8 mouse cellular contexts compared by ENCODE assay signal in the genomic region with DNA sequence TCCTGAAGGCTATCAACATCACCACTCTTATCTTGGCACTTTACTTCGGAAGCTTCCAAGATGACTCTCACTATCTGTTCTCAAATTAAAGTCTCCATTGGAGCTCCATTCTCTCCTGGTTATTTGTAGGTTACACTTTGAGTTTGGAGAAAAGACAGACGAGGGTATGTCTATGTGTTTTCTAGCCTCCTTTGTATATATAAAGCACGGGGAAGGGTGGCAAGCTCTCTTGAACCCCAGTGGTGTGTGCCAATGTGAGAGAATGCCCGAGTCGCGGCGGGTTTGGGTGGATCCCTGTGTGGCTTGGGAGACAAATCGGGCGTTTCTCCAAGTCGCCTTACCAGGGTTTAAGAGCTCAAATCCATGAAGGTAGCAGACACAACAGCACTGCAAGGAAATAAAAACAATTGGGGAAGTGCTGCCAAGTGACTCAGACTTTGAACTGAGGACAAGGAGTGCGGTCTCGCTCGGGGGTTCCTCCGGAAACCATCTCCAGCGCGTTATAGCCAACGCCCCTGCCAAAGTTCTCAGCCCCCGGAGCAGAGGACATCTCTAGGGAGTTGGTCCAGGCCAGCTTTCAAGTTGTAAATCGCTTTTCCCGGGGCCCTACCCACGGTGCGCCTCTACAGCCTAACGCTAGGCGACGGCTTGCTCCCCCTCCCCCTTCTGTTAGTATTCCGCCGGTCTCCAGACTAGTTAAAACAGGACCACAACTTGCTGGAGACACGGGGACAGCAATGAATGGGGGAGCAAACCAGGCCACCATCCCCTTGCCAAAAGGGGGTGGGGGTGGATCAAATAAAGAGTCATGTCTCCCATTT. TPM values are rescaled to one million over a fixed set of nuclear protein-coding genes. Genes with fewer than 3 reads are reported as not detected.
DNase-seq lines count a peak whose midpoint lies in the region; ATAC-seq and TF ChIP-seq lines count a peak whose summit lies in the region.

No protein-coding gene starts in this region.

- H3K27me3 ChIP-seq in forebrain, embryonic 14.5 days (replicated peaks; ENCODE audit: control insufficient read depth, insufficient read depth, low read length), result no peaks in the 10 kb centered on the region
- H3K27me3 ChIP-seq in heart, embryonic 16.5 days (ENCODE audit: control insufficient read depth, insufficient read depth, low read length), result no peaks in the 10 kb centered on the region
- peaks cover 76% of the 10 kb centered on the region for H3K27me3 ChIP-seq in liver, embryonic 15.5 days
- H3K27me3 ChIP-seq in neural tube, embryonic 13.5 days, result peaks cover 26% of the 10 kb centered on the region

- H3K36me3 ChIP-seq in forebrain, embryonic 14.5 days (ENCODE audit: control insufficient read depth, insufficient read depth, low read length), result no peaks in the 10 kb centered on the region
- no peaks in the 10 kb centered on the region for H3K36me3 ChIP-seq in heart, embryonic 16.5 days (ENCODE audit: control insufficient read depth, insufficient read depth)
- H3K36me3 ChIP-seq in liver, embryonic 15.5 days (replicated peaks), result no peaks in the 10 kb centered on the region
- no peaks in the 10 kb centered on the region for H3K36me3 ChIP-seq in neural tube, embryonic 13.5 days

- H3K9me3 ChIP-seq in forebrain, embryonic 14.5 days (replicated peaks; ENCODE audit: control insufficient read depth, low read length), result no peaks in the 10 kb centered on the region
- no peaks in the 10 kb centered on the region for H3K9me3 ChIP-seq in heart, embryonic 16.5 days (replicated peaks; ENCODE audit: control insufficient read depth, low read length)
- H3K9me3 ChIP-seq in liver, embryonic 15.5 days (replicated peaks), result no peaks in the 10 kb centered on the region
- H3K9me3 ChIP-seq in neural tube, embryonic 13.5 days, result no peaks in the 10 kb centered on the region

- H3K4me3 ChIP-seq in lung, adult 2 months (replicated peaks; ENCODE audit: extremely low read depth, low read depth, low read length), result peak overlapping the region; percentile 8
- peak overlapping the region; percentile 75 for H3K4me3 ChIP-seq in forebrain, embryonic 14.5 days (ENCODE audit: low read depth, low read length)
- peak overlapping the region; percentile 91 for H3K4me3 ChIP-seq in heart, embryonic 16.5 days (ENCODE audit: low read length)
- peak overlapping the region; percentile 45 for H3K4me3 ChIP-seq in liver, embryonic 15.5 days (replicated peaks)
- peak overlapping the region; percentile 72 for H3K4me3 ChIP-seq in neural tube, embryonic 13.5 days

- peak overlapping the region; percentile 83 for H3K4me2 ChIP-seq in forebrain, embryonic 14.5 days (ENCODE audit: low read length)
- peak overlapping the region; percentile 87 for H3K4me2 ChIP-seq in heart, embryonic 16.5 days (ENCODE audit: low read depth, low read length)
- H3K4me2 ChIP-seq in liver, embryonic 15.5 days, result peak overlapping the region; percentile 59
- H3K4me2 ChIP-seq in neural tube, embryonic 13.5 days, result peak overlapping the region; percentile 75

- WGBS in lung, adult 2 months, result under 1% methylated on average over 28 of the region's 28 CpGs
- WGBS in forebrain, embryonic 14.5 days, result 1% methylated on average over 28 of the region's 28 CpGs
- 1% methylated on average over 28 of the region's 28 CpGs for WGBS in heart, embryonic 16.5 days
- under 1% methylated on average over 28 of the region's 28 CpGs for WGBS in liver, embryonic 15.5 days (ENCODE audit: insufficient replicate concordance)
- WGBS in neural tube, embryonic 13.5 days, result under 1% methylated on average over 28 of the region's 28 CpGs

- DNase-seq in lung, adult 2 months, result peak; percentile 14
- no peak for DNase-seq in lung, postnatal 25 days (ENCODE audit: low spot score)
- DNase-seq in forebrain, embryonic 14.5 days (ENCODE audit: low spot score), result peak; percentile 72
- peak; percentile 70 for DNase-seq in kidney, postnatal 10 days
- DNase-seq in thymus, adult 18-20 months, result no peak

- peak overlapping the region; percentile 91 for H3K9ac ChIP-seq in forebrain, embryonic 14.5 days (ENCODE audit: low read length)
- peak overlapping the region; percentile 93 for H3K9ac ChIP-seq in heart, embryonic 16.5 days (ENCODE audit: low read length)
- no peak overlapping the region for H3K9ac ChIP-seq in liver, embryonic 15.5 days
- H3K9ac ChIP-seq in neural tube, embryonic 13.5 days, result peak overlapping the region; percentile 93

- TF ChIP-seq CTCF in lung, adult 2 months (IDR thresholded peaks at IDR 0.05; ENCODE audit: insufficient read depth, low read length), result no peak

- H3K27ac ChIP-seq in forebrain, embryonic 14.5 days (ENCODE audit: low read depth, low read length), result peak overlapping the region; percentile 91
- peak overlapping the region; percentile 96 for H3K27ac ChIP-seq in heart, embryonic 16.5 days (ENCODE audit: low read length)
- no peak overlapping the region for H3K27ac ChIP-seq in liver, embryonic 15.5 days (replicated peaks)
- H3K27ac ChIP-seq in neural tube, embryonic 13.5 days (replicated peaks), result peak overlapping the region; percentile 94

- TF ChIP-seq POLR2A in lung, adult 2 months (IDR thresholded peaks at IDR 0.05; ENCODE audit: borderline replicate concordance, extremely low read depth, low read depth, low read length), result no peak

- H3K4me1 ChIP-seq in lung, adult 2 months (ENCODE audit: control insufficient read depth, insufficient read depth, low read length), result peaks cover 2% of the 10 kb centered on the region; the same call in 1 of the 2 replicates
- peaks cover 12% of the 10 kb centered on the region; the same call in 1 of the 2 replicates for H3K4me1 ChIP-seq in forebrain, embryonic 14.5 days (ENCODE audit: control insufficient read depth, insufficient read depth, low read length)
- H3K4me1 ChIP-seq in heart, embryonic 16.5 days (ENCODE audit: control insufficient read depth, insufficient read depth, low read length), result peaks cover 14% of the 10 kb centered on the region
- H3K4me1 ChIP-seq in liver, embryonic 15.5 days (replicated peaks), result no peaks in the 10 kb centered on the region; the same call in 1 of the 2 replicates
- H3K4me1 ChIP-seq in neural tube, embryonic 13.5 days (replicated peaks), result peaks cover 64% of the 10 kb centered on the region

- ATAC-seq in forebrain, embryonic 14.5 days, result 0 out of 2 replicates have a peak, but pooled peaks have one; percentile 2
- ATAC-seq in heart, embryonic 16.5 days (replicated peaks; ENCODE audit: extremely low read depth, insufficient read depth, low FRiP score), result 0 out of 2 replicates have a peak, but pooled peaks have one; percentile 14
- ATAC-seq in liver, embryonic 15.5 days (ENCODE audit: insufficient read depth), result no peak
- ATAC-seq in neural tube, embryonic 13.5 days (ENCODE audit: low read depth), result 0 out of 2 replicates have a peak, but pooled peaks have one; percentile 25

RNA-seq across cellular contexts. Expression of gene Flrt2, which starts 1.8 kb away (rescaled TPM):
- 4.1 and 4.4 TPM in 2 replicates for polyA plus RNA-seq in lung, adult 2 months (2012; rRNA removed)
- polyA plus RNA-seq in forebrain, embryonic 14.5 days (2014; fragmentation: Nextera tagmentation; extraction: Ambion mirVana), result 31.0 and 40.0 TPM in 2 replicates
- polyA plus RNA-seq in heart, embryonic 16.5 days (2015; fragmentation: Nextera tagmentation; extraction: Ambion mirVana), result 14.4 and 17.8 TPM in 2 replicates
- 0.88 and 0.97 TPM in 2 replicates for polyA plus RNA-seq in liver, embryonic 15.5 days (2015; fragmentation: Nextera tagmentation; extraction: Ambion mirVana)
- 24.0 and 29.0 TPM in 2 replicates for polyA plus RNA-seq in neural tube, embryonic 13.5 days (2015; fragmentation: Nextera tagmentation; extraction: Ambion mirVana)

Comparison
In these comparisons a context has a peak if more than half of its experiments do, and no peak if none do; other contexts are left out.
1. DNase-seq: peak in lung, adult 2 months (single experiment), forebrain, embryonic 14.5 days (single experiment) and kidney, postnatal 10 days (single experiment); none in lung, postnatal 25 days (single experiment) and thymus, adult 18-20 months (0 of 2).
2. H3K4me3 ChIP-seq: peak in every context shown above with its lines; median percentile 91 in heart, embryonic 16.5 days; 75 in forebrain, embryonic 14.5 days; 72 in neural tube, embryonic 13.5 days; 45 in liver, embryonic 15.5 days; 8 in lung, adult 2 months.
3. Peak in every context shown above with its lines, with median percentiles within 50 percentile points of each other: H3K4me2 ChIP-seq.